Mouse (Mus musculus): ENCODE data around the gene Igsf21. TPM values are rescaled to one million over a fixed set of nuclear protein-coding genes. Genes with fewer than 3 reads are reported as not detected.

Igsf21 gene
- polyA plus RNA-seq, 1 experiment from 2014 or later = 30.0 TPM

- 72% methylated on average over 15 of the region's 15 CpGs for WGBS
- H3K4me3 ChIP-seq (ENCODE audit: low read depth, low read length) = no peak overlapping the region
- no peak overlapping the region for H3K4me2 ChIP-seq (ENCODE audit: low read length)
- no peak for DNase-seq (ENCODE audit: low spot score)
- H3K9me3 ChIP-seq (replicated peaks; ENCODE audit: control insufficient read depth, low read length) = 0 out of 2 replicates have a peak, but pooled peaks cover under 1% of the 10 kb centered on the region
- no peak overlapping the region for H3K9ac ChIP-seq (ENCODE audit: low read length)
- no peaks in the 10 kb centered on the region for H3K27me3 ChIP-seq (replicated peaks; ENCODE audit: control insufficient read depth, insufficient read depth, low read length)
- no peak overlapping the region for H3K27ac ChIP-seq (ENCODE audit: low read depth, low read length)
- no peak for ATAC-seq
- peaks cover 23% of the 10 kb centered on the region for H3K4me1 ChIP-seq (ENCODE audit: control insufficient read depth, insufficient read depth, low read length)
- H3K36me3 ChIP-seq (ENCODE audit: control insufficient read depth, insufficient read depth, low read length) = no peaks in the 10 kb centered on the region
These were observed 211.4 kb downstream of the Igsf21 start for GRCm38 (mm10) chr4:140035232-140035631.

- H3K9ac ChIP-seq (ENCODE audit: low read length) = no peak overlapping the region
- no peak for DNase-seq (ENCODE audit: low spot score)
- 34% methylated on average over 7 of the region's 7 CpGs for WGBS
- no peaks in the 10 kb centered on the region for H3K27me3 ChIP-seq (replicated peaks; ENCODE audit: control insufficient read depth, insufficient read depth, low read length)
- no peak for ATAC-seq
- H3K27ac ChIP-seq (ENCODE audit: low read depth, low read length) = no peak overlapping the region
- no peaks in the 10 kb centered on the region for H3K9me3 ChIP-seq (replicated peaks; ENCODE audit: control insufficient read depth, low read length)
- no peak overlapping the region for H3K4me2 ChIP-seq (ENCODE audit: low read length)
- H3K36me3 ChIP-seq (ENCODE audit: control insufficient read depth, insufficient read depth, low read length) = no peaks in the 10 kb centered on the region
- H3K4me3 ChIP-seq (ENCODE audit: low read depth, low read length) = no peak overlapping the region
- H3K4me1 ChIP-seq (ENCODE audit: control insufficient read depth, insufficient read depth, low read length) = peaks cover 25% of the 10 kb centered on the region
These were observed 213.2 kb downstream of the Igsf21 start for GRCm38 (mm10) chr4:140033394-140033793.

- no peak overlapping the region for H3K4me2 ChIP-seq (ENCODE audit: low read length)
- H3K36me3 ChIP-seq (ENCODE audit: control insufficient read depth, insufficient read depth, low read length) = no peaks in the 10 kb centered on the region
- H3K4me3 ChIP-seq (ENCODE audit: low read depth, low read length) = no peak overlapping the region
- H3K9me3 ChIP-seq (replicated peaks; ENCODE audit: control insufficient read depth, low read length) = no peaks in the 10 kb centered on the region
- peak; percentile 74 for DNase-seq (ENCODE audit: low spot score)
- H3K9ac ChIP-seq (ENCODE audit: low read length) = no peak overlapping the region
- WGBS = 29% methylated on average over 4 of the region's 6 CpGs
- ATAC-seq = peak; percentile 71
- H3K27ac ChIP-seq (ENCODE audit: low read depth, low read length) = peak overlapping the region; percentile 89
- peaks cover 15% of the 10 kb centered on the region for H3K4me1 ChIP-seq (ENCODE audit: control insufficient read depth, insufficient read depth, low read length)
- no peaks in the 10 kb centered on the region for H3K27me3 ChIP-seq (replicated peaks; ENCODE audit: control insufficient read depth, insufficient read depth, low read length)
These were observed 216.2 kb downstream of the Igsf21 start for GRCm38 (mm10) chr4:140030415-140030814.

GRCm38 (mm10) chr4:140030040-140030386 lies 216.6 kb downstream of the Igsf21 start:
- peak; percentile 79 for ATAC-seq
- 6% methylated on average over 5 of the region's 5 CpGs for WGBS
- peak overlapping the region; percentile 89 for H3K27ac ChIP-seq (ENCODE audit: low read depth, low read length)
- H3K4me2 ChIP-seq (ENCODE audit: low read length) = no peak overlapping the region
- H3K27me3 ChIP-seq (replicated peaks; ENCODE audit: control insufficient read depth, insufficient read depth, low read length) = no peaks in the 10 kb centered on the region
- H3K4me1 ChIP-seq (ENCODE audit: control insufficient read depth, insufficient read depth, low read length) = peaks cover 15% of the 10 kb centered on the region
- H3K4me3 ChIP-seq (ENCODE audit: low read depth, low read length) = no peak overlapping the region
- peak; percentile 73 for DNase-seq (ENCODE audit: low spot score)
- H3K36me3 ChIP-seq (ENCODE audit: control insufficient read depth, insufficient read depth, low read length) = no peaks in the 10 kb centered on the region
- H3K9me3 ChIP-seq (replicated peaks; ENCODE audit: control insufficient read depth, low read length) = no peaks in the 10 kb centered on the region
- peak overlapping the region; percentile 29; the same call in 1 of the 2 replicates for H3K9ac ChIP-seq (ENCODE audit: low read length)

GRCm38 (mm10) chr4:140029324-140030039 lies 217.1 kb downstream of the Igsf21 start:
- Histone ChIP-seq H3K36me3 (ENCODE audit: control insufficient read depth, insufficient read depth, low read length) (no peaks in the 10 kb centered on the region), H3K27ac (ENCODE audit: low read depth, low read length) (peak overlapping the region; percentile 89), H3K4me3 (ENCODE audit: low read depth, low read length) (no peak overlapping the region), H3K9me3 (replicated peaks; ENCODE audit: control insufficient read depth, low read length) (no peaks in the 10 kb centered on the region), H3K4me1 (ENCODE audit: control insufficient read depth, insufficient read depth, low read length) (peaks cover 15% of the 10 kb centered on the region), H3K9ac (ENCODE audit: low read length) (peak overlapping the region; percentile 29; the same call in 1 of the 2 replicates), H3K4me2 (ENCODE audit: low read length) (no peak overlapping the region), H3K27me3 (replicated peaks; ENCODE audit: control insufficient read depth, insufficient read depth, low read length) (no peaks in the 10 kb centered on the region)
- 19% methylated on average over 9 of the region's 9 CpGs for WGBS
- ATAC-seq (peak; percentile 30), DNase-seq (ENCODE audit: low spot score) (peak; percentile 66)

GRCm38 (mm10) chr4:140023833-140024232 lies 222.8 kb downstream of the Igsf21 start:
- Histone ChIP-seq H3K4me1 (ENCODE audit: control insufficient read depth, insufficient read depth, low read length) (no peaks in the 10 kb centered on the region), H3K9ac (ENCODE audit: low read length) (no peak overlapping the region), H3K9me3 (replicated peaks; ENCODE audit: control insufficient read depth, low read length) (no peaks in the 10 kb centered on the region), H3K4me3 (ENCODE audit: low read depth, low read length) (no peak overlapping the region), H3K27ac (ENCODE audit: low read depth, low read length) (no peak overlapping the region), H3K4me2 (ENCODE audit: low read length) (no peak overlapping the region), H3K27me3 (replicated peaks; ENCODE audit: control insufficient read depth, insufficient read depth, low read length) (no peaks in the 10 kb centered on the region), H3K36me3 (ENCODE audit: control insufficient read depth, insufficient read depth, low read length) (no peaks in the 10 kb centered on the region)
- WGBS = 81% methylated on average over 6 of the region's 6 CpGs
- ATAC-seq (no peak), DNase-seq (ENCODE audit: low spot score) (no peak)

- H3K4me2 ChIP-seq (ENCODE audit: low read length) = no peak overlapping the region
- 66% methylated on average over 7 of the region's 7 CpGs for WGBS
These were observed 230.7 kb downstream of the Igsf21 start for GRCm38 (mm10) chr4:140015916-140016315.

GRCm38 (mm10) chr4:140010728-140011470 lies 235.7 kb downstream of the Igsf21 start:
- H3K36me3 ChIP-seq (ENCODE audit: control insufficient read depth, insufficient read depth, low read length) = no peaks in the 10 kb centered on the region
- H3K9me3 ChIP-seq (replicated peaks; ENCODE audit: control insufficient read depth, low read length) = no peaks in the 10 kb centered on the region
- no peak overlapping the region for H3K4me3 ChIP-seq (ENCODE audit: low read depth, low read length)
- ATAC-seq (peak; percentile 91), DNase-seq (ENCODE audit: low spot score) (peak; percentile 84)
- 42% methylated on average over 11 of the region's 11 CpGs for WGBS
- H3K27ac ChIP-seq (ENCODE audit: low read depth, low read length) = no peak overlapping the region
- H3K9ac ChIP-seq (ENCODE audit: low read length) = no peak overlapping the region
- H3K4me1 ChIP-seq (ENCODE audit: control insufficient read depth, insufficient read depth, low read length) = peaks cover 7% of the 10 kb centered on the region; the same call in 1 of the 2 replicates
- H3K4me2 ChIP-seq (ENCODE audit: low read length) = no peak overlapping the region
- no peaks in the 10 kb centered on the region for H3K27me3 ChIP-seq (replicated peaks; ENCODE audit: control insufficient read depth, insufficient read depth, low read length)

More at GRCm38 (mm10) chr4:140015916-140016315, 230.7 kb downstream of the Igsf21 start:
- ATAC-seq (no peak), DNase-seq (ENCODE audit: low spot score) (no peak)
- Histone ChIP-seq H3K27me3 (replicated peaks; ENCODE audit: control insufficient read depth, insufficient read depth, low read length) (no peaks in the 10 kb centered on the region), H3K9me3 (replicated peaks; ENCODE audit: control insufficient read depth, low read length) (no peaks in the 10 kb centered on the region), H3K9ac (ENCODE audit: low read length) (no peak overlapping the region), H3K27ac (ENCODE audit: low read depth, low read length) (no peak overlapping the region), H3K4me1 (ENCODE audit: control insufficient read depth, insufficient read depth, low read length) (peaks cover 7% of the 10 kb centered on the region; the same call in 1 of the 2 replicates), H3K36me3 (ENCODE audit: control insufficient read depth, insufficient read depth, low read length) (no peaks in the 10 kb centered on the region), H3K4me3 (ENCODE audit: low read depth, low read length) (no peak overlapping the region)

- no peaks in the 10 kb centered on the region for H3K36me3 ChIP-seq (ENCODE audit: control insufficient read depth, insufficient read depth, low read length)
- WGBS = 21% methylated on average over 5 of the region's 5 CpGs
- no peak for ATAC-seq
These were observed 241.7 kb downstream of the Igsf21 start for GRCm38 (mm10) chr4:140004932-140005331.

More at GRCm38 (mm10) chr4:140004932-140005331, 241.7 kb downstream of the Igsf21 start:
- no peak overlapping the region for H3K9ac ChIP-seq (ENCODE audit: low read length)
- peaks cover 9% of the 10 kb centered on the region for H3K4me1 ChIP-seq (ENCODE audit: control insufficient read depth, insufficient read depth, low read length)
- peak overlapping the region; percentile 33 for H3K4me2 ChIP-seq (ENCODE audit: low read length)
- DNase-seq (ENCODE audit: low spot score) = no peak
- H3K9me3 ChIP-seq (replicated peaks; ENCODE audit: control insufficient read depth, low read length) = no peaks in the 10 kb centered on the region
- 0 out of 2 replicates have a peak, but pooled peaks cover 3% of the 10 kb centered on the region for H3K27me3 ChIP-seq (replicated peaks; ENCODE audit: control insufficient read depth, insufficient read depth, low read length)
- H3K4me3 ChIP-seq (ENCODE audit: low read depth, low read length) = no peak overlapping the region
- no peak overlapping the region for H3K27ac ChIP-seq (ENCODE audit: low read depth, low read length)
